Mouse (Mus musculus): ENCODE results near the gene Tmem158.

The Tmem158 gene

DNA sequence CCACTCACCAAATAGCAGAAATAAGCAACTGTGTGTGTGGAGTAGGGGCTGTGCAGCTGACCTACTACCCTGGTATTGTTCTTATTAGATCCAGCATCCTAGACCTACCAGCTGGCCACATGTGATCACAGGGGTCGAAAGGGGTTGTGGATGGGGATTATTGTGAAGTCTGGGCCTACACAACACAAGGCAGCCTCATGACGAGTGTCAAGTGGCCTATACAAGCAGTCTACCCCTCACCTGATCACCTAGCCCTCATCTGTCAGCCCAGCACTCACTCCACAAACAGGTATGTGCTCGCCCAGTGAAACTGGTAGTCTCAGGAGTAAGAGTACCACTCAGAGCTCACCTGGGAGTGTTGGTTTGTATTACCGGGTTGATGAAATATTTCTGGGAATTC lies 15.4 kb downstream of the Tmem158 start:
- no peak for DNase-seq (ENCODE audit: low read depth)

DNA sequence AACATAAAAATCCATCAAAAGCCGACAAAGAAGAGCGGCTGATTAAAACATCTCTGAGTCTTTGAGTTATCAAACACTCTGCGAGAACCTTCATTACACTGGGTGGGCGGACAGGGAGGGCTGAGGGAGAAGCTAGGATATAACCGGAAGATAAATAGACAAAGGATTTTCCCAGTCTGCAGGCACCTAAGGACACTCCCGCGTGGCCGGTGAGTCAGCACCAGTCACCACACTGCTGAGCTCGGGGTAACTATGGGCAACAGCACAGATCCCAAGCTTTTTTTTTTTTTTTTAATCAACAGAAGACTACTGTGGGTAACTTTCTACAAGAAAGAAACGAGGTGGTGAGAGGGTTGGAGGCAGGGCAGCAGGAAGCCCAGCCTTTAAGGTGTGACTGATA lies 16.6 kb downstream of the Tmem158 start:
- DNase-seq (ENCODE audit: low read depth), result no peak

DNA sequence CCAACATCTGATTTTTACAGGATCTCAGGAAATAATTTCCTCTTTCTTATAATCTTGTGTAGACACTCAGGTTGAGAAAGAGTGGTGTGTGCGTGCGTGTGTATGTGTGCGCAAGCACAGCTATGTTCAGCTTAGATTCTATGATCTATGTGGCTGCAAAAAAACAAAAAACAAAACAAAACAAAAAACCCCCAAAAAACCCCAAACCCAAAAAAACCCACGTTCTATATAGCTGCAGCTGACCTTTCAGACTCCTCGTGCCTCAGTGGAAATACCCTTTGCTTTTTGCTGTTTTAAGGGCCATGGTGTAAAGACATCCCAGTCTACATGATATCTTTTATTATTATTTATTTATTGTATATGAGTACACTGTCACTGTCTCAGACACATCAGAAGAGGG lies 19.4 kb downstream of the Tmem158 start:
- no peak for DNase-seq (ENCODE audit: low read depth)

DNA sequence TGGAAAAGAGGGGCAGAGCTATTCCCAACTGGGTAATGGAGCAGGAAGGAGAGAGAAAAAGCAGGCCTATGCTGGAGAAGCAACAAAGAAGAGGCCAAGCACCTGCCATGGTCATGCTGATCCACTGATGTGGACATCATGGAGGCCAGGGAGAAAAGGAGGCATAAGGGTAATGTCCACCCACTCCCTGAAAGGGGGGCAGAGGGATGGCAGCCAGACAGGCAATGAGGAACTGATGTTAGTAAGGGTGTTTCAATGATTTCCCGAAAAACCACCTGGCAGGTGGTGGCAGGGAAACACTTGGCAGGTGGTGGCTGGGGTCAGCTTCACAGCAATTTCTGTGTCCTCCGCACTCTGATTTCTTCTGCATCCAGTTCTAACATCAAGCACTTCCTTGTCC lies 19.8 kb downstream of the Tmem158 start:
- DNase-seq (ENCODE audit: low read depth), result no peak

- no peak for DNase-seq (ENCODE audit: low read depth)
These were observed 20.3 kb downstream of the Tmem158 start for GRCm38 (mm10) chr9:123240271-123240670.

DNA sequence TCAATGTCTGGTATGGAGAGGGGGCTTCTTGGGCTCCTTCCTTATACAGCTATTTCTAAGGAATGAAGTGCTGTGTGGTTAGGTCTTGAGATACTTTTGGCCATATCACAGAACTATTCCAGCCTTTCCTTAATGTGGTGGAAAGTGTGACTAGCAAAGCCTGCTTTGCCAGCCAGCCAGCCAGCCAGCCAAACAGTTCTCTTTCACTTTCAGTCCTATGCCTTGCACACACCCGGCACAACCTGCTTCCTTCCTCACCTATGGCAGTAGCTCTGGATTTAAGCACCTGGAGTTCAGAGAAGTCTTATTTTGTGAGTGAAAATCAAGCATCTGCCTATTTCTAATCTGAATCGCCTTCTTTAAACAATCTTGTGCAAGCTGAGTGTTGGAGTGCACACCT lies 20.9 kb downstream of the Tmem158 start:
- no peak for DNase-seq (ENCODE audit: low read depth)

DNA sequence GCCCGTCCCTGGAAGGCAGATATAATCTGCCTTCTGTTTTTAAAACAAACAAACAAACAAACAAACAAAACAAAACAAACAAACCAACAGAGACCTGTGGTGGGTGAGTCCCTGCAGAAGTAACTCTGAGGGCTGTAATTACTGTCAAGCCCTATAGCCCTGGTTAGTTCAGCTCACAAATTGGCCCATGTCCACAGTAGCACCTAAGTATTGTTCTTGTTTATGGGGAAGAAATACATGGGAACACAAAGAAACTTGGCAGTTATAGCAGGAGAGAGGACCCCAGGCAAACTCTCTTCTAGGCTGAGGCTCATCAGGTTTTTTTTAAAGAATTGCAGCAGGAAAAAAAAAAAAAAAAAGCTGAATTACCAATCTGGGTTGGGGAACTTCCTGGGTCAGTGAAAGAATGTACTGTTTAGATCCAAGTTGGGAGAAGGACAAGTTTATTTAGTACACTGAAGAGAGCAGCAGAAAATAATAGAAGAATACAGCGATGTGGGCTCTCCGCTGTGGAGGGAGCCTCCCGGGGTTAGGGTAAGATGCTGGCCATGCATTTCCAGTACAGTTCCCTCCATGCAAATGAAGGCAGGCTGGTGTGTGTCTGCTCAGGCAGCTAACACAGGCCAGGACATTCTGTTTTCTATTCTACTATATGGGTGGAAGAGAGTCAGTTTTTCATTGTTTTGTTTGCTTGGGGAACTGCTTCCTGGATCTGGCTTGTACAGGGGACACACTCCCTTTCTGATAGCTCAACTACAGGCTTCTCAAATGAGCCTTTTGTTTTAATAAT lies 22.1 kb downstream of the Tmem158 start:
- no peak for DNase-seq (ENCODE audit: low read depth)

- DNase-seq (ENCODE audit: low read depth), result no peak
These were observed 22.8 kb downstream of the Tmem158 start for GRCm38 (mm10) chr9:123237739-123238138.

- no peak for DNase-seq (ENCODE audit: low read depth)
These were observed 24.9 kb downstream of the Tmem158 start for GRCm38 (mm10) chr9:123235621-123236020.

DNA sequence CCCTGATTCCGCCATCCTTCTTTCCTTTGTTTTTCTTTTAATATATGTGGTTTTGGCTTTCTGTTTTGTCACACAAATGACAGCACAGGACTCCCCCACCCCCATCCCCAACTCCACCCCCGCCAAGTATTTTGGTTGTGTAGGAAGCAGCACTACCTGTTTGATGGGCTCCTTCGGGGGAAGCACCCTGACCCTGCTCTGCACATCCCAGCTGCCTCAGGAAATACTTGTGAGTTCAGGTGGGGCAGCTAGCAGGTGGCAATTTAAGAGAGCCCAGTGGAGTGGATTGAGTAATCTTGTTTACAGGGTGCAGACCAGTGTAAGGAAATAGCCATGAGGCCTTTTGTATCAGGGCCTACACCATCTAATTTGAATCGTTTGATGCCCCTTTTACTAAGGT lies 30.7 kb downstream of the Tmem158 start:
- DNase-seq (ENCODE audit: low read depth), result no peak

GRCm38 (mm10) chr9:123228671-123229070 lies 31.9 kb downstream of the Tmem158 start:
- no peak for DNase-seq (ENCODE audit: low read depth)

DNA sequence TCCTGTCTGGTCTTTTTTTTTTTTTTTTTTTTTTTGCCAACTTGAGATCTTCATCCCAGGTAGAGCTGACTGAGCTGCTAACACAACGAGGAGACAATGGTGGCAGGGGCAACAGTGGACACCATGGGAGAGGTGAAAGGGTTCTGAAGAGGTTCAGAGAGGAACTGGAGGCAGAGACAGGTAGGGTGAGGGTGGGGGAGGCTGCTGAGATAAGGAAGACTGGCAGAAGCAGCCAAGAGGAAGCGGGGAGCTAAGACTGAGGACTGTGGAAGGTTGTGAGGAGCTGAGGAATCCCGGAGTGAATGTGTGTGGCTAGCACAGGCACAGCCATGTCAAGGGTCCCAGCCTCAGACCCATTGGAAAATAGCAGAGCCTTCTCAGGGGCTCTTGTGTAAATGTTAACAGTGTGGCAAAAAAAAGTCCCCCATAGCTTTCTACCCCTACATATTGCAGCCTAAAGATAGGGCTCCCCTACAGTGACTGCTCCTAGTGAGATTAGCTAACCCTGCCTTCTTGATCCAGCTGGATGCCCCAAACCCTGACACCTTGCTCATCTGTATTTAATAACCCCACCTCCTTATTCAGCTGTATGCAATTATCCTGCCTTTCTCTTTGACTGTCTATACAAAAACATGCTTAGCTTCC lies 33.3 kb downstream of the Tmem158 start:
- DNase-seq (ENCODE audit: low read depth), result peak; percentile 58

- DNase-seq (ENCODE audit: low read depth), result no peak
These were observed 35.6 kb downstream of the Tmem158 start for GRCm38 (mm10) chr9:123224863-123225431.

DNA sequence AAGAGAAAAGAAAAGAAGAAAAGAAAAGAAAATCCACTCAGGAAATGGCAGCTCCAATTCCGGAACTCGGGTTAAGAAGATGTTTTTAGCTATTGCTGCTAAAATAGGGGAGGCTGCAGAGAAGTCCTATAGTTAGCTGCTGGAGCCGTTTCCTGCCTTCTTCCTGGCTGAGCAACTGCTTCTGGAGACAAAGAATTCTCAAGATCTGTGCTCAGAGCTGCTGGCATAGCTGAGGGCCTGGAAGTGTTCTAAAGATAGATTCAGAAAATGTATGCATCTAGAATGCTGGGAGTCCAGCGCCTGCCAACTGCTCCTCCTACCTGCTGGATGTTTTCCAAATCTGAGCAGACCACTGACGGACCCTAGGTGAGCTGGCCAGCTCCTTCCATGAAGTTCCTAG lies 40.7 kb downstream of the Tmem158 start:
- no peak for DNase-seq (ENCODE audit: low read depth)

DNA sequence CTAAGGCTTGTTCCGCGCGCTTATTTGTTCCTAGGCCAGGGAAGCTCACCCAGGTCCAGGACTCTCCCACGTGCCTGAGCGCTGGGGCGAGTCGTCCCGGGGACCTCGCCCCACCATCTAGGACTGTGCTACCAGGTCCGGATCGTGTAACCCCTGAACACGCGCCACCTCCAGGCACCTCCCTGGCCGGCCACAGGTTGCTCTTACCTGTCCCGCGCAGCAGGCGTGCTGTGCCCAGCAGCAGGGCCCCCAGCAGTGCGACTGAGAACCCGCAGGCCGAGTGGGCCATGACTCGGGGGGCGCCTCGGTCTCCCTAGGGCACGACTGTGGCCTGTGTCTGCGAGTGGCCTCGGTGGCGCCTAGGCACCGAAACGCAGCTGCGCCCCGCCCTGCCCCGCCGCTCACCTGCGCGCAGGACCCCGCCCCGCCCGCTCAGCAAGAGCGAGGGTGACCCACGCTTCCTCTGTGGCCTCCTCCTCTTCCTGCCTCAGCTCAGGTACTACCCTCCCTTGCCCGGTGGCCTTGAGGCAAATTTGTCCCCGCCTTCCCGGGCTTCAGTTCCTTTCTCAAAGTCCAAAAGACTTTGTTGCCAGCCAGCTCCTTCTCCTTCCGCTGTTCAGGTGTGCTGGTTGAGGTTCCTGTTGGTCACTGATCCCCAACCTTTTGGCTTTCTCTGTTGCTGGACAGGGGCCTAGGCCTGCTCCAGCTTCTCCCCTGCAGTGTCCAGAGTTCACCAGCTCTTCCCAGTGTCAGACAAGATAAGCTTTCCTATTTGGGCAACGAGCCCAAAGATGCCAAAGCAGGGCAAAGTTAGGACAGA lies 44.7 kb downstream of the Tmem158 start, which contains the start of gene Cdcp1:
TSS of gene Cdcp1 (minus strand) at position 418 of the 820 bp plus-strand sequence.
- no peak for DNase-seq (ENCODE audit: low read depth)

- no peak for DNase-seq (ENCODE audit: low read depth)
These were observed 47.2 kb downstream of the Tmem158 start for GRCm38 (mm10) chr9:123213371-123213770.
